Mouse (Mus musculus) CD4-positive helper T cell, adult 2 months (primary cell): ENCODE measurements around the gene Olfr171.
"Not testable (repeated sequence)": the region's sequence is repeated elsewhere in the genome, so short reads cannot be mapped to it uniquely, and the experiment has no call there.

Experiments
- DNase-seq: peaks from one replicate; pipeline ENCODE4 v3.0.0-alpha.2; 2012; ENCODE audit warnings: low read depth, missing footprints, low spot score

Olfr171 gene

GRCm38 (mm10) chr16:19629816-19630215, at the start of gene Olfr171:
TSS of gene Olfr171 (minus strand) at chr16:19629916.
- no peak for DNase-seq

GRCm38 (mm10) chr16:19670768-19671357, 41.1 kb upstream of the Olfr171 start:
- DNase-seq: no peak

GRCm38 (mm10) chr16:19666312-19666711, 36.6 kb upstream of the Olfr171 start:
- peak; percentile 4 for DNase-seq

- not testable (repeated sequence) for DNase-seq
These were observed 17.9 kb downstream of the Olfr171 start, which contains the start of gene Olfr170 for GRCm38 (mm10) chr16:19611782-19612181. TSS of gene Olfr170 (minus strand) at chr16:19611882.

- no peak for DNase-seq
These were observed 26.6 kb downstream of the Olfr171 start for GRCm38 (mm10) chr16:19603166-19603565.
